Mouse (Mus musculus) mesoderm, embryonic 11.5 days (tissue): Measurements from ENCODE around the gene Sh3pxd2a.

ENCODE experiments used
- DNase-seq: peaks from one replicate; pipeline ENCODE4 v3.0.0-alpha.2; 2012; ENCODE audit warnings: low read depth, low spot score

Gene Sh3pxd2a

DNA sequence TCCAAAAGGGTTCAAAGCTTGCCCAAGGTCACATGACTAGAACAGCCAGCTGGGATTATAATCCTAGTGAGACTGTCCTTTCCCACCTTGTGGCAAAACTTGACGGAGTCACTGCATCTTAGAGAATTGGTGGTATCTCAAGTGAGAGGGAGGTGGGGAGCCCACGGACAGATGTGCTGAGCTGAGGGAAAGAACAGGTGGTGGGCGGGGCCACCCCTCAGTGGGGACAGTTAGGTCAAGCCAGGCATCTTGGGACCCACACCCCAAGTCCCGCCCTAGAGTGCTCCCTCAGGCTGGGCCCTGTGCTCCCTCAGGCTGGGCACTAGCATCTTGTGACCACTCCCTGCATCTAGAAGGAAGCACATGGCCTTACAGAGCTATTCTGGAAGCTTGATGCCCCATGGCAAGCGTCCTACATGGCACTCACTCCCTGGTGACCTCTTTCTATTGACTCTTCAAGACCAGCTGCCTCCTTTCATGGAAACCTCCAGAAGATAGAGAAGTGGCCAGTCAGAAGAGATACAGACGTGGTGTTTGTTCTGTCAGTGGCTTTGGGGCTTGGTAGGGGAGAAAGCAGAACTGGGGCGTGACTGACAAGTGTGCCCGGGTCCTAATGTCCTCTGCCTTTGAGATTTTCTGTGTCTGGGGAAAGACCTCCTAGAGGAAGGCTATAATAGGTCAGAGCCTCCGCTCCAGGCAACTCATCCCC, 24.3 kb downstream of the Sh3pxd2a start:
- DNase-seq = no peak

DNA sequence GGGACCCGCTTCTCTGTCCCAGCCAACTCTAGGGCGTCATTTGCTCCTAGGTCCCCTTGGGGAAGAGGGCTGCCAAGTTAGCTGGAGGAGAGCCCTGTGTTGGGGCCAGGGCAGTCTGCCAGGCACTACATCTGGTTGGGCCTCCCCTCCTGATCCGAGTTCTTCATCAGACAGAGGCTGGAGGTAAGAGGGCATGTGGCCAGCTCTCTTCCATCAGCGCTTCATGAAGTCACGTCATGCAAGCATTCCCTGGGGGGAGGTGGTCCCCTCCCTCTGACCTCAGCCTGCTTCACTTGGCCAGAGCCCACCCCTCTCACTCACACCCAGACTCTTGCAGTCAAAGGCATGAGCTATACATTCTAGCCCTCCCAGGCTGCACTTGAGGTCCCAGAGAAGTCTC, 25.8 kb downstream of the Sh3pxd2a start:
- no peak for DNase-seq

DNA sequence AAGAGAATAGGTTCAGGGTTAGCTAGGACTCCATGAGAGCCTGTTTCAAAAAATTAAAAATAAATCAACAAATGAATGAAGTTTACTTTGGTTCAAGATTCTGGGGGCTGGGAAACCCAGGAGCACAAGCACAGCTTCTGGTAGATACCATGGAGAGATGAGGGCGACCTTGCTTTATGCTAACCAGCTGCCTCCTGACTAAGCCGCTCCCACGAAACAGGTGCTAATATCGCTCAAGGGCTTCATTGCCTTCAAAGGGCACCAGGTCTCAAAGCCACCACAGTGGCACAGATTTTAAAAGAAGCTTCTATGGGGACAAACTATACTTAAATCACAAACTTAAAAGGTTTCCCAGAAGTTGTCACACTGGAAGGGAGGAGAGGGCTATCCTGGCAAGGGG, 27.2 kb downstream of the Sh3pxd2a start:
- DNase-seq = no peak

- no peak for DNase-seq
Observed at GRCm38 (mm10) chr19:47436236-47436635, 28.0 kb downstream of the Sh3pxd2a start.

GRCm38 (mm10) chr19:47434655-47435054, 29.5 kb downstream of the Sh3pxd2a start:
- no peak for DNase-seq

GRCm38 (mm10) chr19:47432339-47432738, 31.9 kb downstream of the Sh3pxd2a start:
- DNase-seq = no peak

GRCm38 (mm10) chr19:47431189-47431931, 32.8 kb downstream of the Sh3pxd2a start:
- DNase-seq = no peak

- no peak for DNase-seq
Observed at GRCm38 (mm10) chr19:47430160-47430559, 34.0 kb downstream of the Sh3pxd2a start.

DNA sequence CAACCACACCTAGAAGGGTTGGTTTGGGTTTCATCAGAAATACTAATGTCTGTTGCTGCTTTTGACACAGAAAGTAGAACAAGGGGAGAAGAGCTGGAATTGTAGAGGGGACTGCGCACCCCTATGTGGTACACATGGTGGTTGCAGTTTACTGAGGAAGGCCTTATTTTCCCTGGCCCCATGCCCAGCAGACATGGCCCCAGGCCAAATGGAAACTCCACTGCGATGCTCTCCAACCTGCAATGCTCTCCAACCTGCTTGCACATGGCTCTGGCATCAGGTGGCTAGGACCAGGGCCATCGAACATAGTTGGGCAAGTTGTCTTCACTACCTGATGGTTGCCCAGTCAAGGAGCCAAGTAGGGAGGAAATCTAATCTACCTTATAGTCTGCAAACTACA, 35.0 kb downstream of the Sh3pxd2a start:
- DNase-seq = no peak

DNA sequence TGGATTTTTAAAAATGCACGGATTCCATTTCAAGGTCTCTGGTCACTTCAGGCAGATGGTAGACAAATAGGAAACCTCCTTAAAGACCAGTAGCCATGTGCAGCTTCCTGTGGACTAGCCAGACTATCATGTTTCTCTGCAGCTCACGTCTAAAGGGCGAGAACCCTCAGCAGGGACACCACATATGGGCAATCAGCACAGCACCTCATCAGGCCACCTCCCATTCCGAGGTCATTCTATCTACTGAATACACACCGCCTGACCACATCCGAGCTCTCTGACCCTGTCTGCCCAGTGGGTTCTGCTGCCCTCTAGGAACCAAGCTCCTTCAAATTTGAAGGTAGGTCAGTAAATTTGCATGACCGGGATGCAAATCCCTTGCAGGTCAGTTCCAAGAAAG, 35.4 kb downstream of the Sh3pxd2a start:
- DNase-seq = no peak

DNA sequence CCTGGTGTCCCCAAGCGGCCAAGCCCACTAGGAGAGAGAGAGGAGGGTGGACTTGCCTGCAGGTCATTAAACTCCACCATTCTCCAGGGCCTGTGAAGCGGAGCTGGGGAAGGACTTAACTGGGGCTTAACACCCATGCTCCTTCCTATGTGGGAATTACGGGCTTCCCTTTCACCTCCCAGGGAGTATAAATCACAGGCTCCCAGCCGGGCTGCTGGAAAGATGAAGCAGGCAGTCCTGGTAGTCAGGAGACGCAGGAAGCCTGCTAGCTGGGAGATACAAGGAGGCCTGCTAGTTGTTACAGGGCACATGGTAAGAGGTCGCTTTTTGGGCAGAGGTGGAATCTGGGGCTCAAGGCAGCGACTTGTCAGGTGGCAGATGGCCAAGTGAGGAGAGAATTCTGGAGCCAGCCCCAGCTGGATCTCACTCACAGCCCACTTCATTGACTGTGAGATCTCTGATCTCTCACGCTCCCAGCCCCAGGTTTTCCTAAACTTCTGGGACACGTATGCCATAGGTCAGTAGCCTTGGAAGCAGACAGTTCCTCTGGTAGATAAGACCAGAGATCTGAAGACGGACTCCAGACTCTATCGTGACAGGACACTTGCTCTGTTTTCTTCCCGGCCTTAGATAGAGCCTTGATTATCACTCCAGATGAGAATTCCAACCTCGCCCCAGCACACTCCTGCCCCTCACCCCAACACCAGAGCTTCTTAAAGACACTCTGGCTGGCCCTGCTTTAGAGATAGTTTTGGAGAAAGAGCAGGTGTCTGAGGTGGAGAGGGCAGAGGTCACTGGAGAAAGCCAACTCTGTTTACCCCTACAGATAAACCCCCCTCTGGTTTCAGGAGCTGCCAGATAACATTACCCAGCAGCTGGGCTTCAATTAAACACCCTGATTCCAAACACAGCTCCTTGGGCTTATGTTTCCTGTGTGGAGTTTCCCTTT, 36.1 kb downstream of the Sh3pxd2a start:
- DNase-seq = no peak

DNA sequence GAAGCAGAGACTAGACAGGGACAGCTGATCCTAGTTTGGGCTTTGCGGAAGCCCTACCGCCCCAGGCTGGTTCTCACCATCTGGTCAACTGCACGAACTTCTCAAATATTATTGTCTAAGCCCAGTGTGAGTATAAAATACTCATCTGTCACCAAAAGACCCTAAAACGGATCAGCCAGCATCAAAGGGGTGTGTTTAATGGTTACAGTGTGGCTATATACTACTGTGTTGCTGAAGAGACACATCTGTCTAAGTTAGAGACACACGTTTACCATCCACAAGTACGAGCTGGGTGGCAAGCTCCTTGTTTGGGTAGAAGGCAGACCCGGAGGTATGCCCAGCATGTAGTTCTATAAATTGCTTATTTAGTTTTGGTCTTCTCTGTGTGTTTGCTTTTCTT, 40.6 kb downstream of the Sh3pxd2a start:
- DNase-seq = no peak

DNA sequence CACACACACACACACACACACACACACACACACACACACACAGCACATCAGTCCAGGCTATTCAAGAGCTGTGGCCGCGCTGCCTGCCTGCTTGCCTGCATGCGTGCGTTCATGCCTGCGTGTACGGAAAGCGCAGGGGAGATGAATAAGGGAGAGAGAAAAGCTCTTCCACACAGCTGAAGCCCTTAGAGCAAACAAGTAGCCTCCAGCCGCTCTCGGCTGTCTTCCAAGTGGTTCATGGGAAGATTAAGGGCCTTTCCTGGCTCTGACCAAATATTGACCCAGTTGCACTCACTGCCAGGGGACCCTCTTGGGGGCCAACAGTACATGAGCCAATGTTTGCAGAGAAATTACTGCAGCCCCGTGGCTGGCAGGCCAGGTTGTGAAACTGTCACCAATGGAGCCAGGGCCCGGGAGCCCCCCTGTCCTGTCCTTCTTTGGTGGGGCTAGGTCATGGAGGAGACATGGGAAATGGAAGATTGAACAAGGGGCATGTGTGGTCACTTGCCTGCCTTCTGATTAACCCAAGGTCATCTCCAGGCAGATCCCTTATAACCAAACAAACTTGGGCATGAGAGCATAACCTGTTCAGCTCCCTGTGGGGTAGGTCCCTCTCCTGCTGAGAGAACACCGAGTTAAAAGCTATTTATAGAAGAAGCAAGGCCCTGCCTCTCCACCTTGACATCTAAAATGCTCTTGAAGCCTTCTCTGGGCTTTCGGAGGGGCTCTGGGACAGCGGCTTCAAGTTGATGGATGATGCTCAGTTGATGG, 42.9 kb downstream of the Sh3pxd2a start:
- DNase-seq = no peak

GRCm38 (mm10) chr19:47420539-47420938, 43.7 kb downstream of the Sh3pxd2a start:
- no peak for DNase-seq

DNA sequence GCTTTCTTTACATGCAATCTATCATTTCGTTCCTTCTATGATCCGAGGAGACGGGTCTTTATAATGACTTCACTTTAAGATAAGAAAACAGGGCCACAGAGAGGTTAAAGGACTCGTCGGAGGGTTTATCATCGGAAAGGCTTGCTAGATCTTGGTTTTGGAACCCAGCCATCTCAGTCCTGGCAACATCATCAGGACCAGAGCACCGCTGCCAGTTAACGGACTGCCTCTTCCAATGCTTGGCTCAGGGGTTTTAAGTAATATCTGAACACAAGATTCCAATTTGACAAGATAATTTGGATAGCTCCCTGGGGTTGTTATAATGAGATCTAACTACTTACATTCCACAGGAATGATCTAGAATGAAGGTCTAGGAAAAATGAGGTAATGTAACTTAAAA, 45.0 kb downstream of the Sh3pxd2a start:
- no peak for DNase-seq

GRCm38 (mm10) chr19:47416161-47416560, 48.0 kb downstream of the Sh3pxd2a start:
- DNase-seq = no peak

- DNase-seq = no peak
Observed at GRCm38 (mm10) chr19:47414142-47414905, 49.9 kb downstream of the Sh3pxd2a start.

DNA sequence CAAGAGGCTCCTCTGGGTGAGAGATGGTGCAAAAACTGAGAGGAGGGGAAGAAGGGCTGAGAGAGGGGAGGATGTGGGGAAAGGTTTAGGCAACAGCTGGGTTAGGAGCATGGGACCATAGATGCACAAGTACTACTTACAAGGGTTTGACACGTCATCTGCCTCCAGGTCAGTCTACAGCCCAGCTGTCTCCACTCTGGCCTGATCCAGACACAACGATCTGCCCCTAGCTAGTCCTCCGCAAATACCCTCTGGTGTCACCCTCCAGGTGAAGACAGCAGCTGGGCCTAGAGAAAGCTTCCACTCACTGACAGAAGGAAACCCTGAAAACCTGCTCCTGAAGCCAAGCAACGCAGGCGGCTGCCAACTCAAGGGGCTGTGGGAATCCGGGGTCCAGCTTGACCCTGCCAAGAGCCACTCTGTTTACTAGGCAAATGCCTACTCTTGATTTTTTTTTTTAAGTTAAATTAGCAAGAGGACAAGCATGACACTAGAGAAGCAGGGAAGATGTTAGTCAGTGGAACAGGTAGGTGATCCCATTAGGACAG, 50.7 kb downstream of the Sh3pxd2a start:
- no peak for DNase-seq

DNA sequence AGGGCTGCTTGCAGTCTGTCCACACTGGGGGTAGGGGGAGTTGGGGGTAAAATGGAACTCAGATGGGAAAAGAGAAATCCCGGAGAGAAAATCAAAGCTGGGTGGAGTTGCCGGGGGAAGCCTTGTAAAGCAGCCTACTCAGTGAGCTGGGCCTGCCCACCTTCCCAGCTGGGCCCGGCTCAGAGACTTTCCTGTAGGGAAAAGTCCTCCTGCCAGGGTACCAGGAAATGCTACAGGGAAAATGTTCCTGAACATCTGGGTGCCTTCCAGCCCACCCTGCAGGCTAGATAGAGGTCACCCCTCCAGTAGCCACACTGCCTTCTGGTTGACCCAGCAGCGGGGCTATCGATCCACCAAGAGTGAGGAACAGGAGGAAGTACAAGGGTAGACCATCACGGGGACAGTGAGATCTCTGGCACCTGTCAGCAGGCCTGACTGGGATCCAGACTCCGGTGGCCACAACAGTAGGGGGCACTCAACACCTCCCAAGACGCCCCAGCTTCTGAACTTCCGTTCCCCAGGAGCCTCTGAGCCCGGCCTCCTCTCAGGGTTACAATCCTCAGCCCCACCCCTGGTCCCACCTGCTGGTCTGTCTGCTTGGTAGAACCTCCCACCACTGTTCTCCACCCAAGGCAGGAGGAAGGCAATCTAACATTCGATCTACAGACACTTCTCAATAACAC, 51.5 kb downstream of the Sh3pxd2a start:
- no peak for DNase-seq

DNA sequence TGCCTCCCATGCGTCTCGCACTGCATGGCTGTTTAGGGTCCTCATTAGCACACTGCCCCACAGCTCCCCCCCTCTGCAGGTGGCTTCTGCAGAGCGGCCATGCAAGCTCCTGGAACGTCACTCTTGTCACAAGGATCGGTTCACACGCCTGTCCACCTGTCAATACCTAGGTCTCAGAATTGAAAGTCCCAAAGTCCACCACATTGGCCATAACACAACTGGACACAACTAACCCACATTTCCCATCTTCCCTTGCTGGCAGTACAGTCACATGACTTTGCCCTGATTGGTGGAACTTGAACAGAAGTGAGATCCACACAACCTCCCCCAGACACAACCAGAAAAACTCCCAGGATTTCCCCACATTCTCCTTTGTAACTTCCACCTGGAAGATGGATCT, 53.9 kb downstream of the Sh3pxd2a start:
- DNase-seq = no peak
